Mouse (Mus musculus) embryo, embryonic 9.5 days (tissue): ENCODE results near the gene Ier5l.

Source experiments
- DNase-seq: peaks from one replicate; pipeline ENCODE4 v3.0.0-alpha.2; 2017; ENCODE audit errors: extremely low spot score

Ier5l gene

DNA sequence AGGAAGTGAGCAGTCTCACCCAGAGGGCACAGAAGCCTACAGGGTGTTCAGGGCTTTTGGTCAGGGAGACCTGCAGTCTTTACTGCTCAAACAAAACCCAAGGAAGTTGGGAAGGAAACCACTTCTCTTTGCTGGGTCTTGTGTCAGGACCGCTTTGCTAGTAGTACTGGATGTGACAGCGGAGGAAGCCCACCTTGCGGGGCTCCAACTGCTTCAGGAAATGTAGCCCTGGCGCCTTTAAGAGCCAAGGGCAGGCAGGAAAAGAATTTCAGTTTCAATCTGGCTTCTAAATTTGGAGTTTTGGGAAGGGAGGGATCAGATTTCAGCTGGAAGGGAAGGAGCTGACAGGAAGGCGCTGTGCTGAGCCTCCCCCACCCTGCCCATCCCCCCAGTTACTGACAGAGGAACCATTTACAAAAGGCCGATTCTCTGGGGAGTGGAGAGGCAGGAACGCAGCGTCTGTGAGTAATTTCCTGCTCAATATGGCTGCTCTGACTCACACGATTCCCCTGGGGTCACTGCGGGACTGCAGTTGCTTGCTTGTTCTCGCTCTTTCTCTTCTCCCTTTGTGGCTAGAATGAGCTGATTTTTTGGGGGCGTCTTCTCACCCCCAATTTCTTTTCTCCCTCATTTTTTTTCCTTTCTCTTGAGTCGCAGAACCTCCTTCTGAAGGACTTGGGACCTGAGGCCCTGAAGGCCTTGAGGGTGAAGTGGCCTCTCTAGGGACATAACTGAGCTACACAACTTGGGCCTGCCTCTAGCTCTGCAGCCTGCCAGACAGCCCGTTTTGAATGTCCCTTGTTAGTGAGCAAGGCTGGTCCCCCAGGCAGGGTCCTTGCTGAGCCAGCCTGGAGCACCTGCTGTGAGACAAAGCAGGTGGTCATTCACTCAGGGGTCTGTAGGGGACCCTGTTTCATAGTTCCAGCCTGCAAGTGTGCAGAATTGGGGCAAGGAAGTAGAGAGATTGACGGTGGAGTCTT is 32.2 kb downstream of the Ier5l start:
- peak; percentile 90 for DNase-seq

- DNase-seq: peak; percentile 76
Measured at GRCm38 (mm10) chr2:30440701-30441517, 33.1 kb downstream of the Ier5l start.

DNA sequence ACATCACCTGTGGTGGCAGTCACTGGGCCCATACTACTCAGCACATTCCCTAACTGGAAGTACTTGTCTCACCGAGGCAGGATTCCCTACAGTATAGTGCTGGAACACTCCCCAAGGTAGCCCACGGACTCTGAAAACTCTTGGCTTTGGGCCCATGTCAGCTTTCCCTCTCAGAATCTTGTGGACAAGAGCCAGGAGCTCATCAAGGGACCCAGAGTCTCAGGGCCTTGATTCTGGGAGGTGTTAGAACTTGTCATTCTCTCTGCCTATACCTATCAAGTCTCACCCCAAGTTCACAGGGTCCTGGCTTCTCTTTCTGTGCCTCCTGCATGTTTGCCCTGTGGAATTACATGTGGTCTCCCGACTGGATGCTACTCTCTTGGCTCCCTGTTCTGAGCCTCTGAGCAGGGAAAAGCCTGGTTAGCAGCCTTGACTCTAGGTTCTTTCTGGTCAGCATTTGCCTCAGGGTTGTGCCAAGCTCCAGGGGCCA is 33.8 kb downstream of the Ier5l start:
- no peak for DNase-seq

DNA sequence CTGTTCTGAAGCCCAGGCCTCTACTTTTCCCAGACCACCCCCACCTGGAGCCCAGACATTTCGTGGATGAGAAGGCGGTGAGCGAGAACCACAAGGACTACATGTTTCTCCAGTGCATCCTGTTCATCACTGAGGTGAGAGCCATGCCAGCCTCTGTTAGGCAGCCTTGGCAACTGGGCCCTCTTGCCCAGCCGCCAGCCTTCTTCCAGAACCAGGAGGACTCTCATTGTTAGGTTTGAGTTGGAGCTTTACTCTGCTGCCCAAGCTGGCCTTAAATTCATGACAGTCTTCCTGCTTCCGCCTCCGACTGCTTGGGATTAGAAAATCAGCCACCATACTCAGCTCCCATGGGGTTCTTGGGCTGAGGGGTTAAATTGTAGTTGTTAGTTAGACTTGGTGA is 34.4 kb downstream of the Ier5l start:
- DNase-seq: no peak

GRCm38 (mm10) chr2:30437791-30438190 is 36.2 kb downstream of the Ier5l start:
- no peak for DNase-seq

DNA sequence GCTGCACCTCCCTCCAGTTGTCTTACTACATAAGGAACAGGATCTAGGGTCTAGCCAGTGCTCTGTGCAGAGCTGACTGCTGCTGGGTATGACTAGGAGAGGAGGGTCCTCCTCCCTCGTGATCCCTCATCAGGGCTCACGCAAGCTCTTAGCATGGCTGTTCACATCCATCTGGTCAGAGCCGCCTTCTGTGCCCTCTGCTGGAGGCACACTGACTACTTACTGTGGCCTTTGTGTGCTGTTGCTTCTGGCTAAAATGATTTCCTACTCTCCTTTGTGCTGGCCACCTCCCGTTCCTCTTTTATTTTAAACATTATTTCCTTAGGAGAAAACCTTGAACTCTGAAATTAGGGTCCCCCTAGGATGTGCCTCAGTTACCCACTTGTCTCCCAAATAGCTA is 37.2 kb downstream of the Ier5l start:
- no peak for DNase-seq

DNA sequence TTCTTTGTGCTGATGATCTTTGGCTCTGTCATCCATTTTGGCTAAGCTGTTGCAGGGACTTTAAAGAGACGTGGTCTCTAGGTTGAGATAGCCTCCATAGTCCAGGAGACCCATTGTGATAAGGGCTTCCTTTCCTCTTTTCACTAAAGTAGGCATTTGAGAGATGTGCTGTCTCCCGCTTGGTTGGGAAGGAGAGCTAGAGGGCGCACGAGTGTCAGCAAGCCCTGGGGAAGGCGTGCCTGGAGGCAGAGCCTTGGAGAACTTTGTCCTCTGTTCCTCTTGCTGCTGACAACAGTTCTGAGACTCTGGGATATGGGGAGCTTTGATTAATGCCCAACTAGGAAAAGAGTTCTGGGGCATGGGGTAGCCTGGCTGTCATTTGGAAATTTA is 37.9 kb downstream of the Ier5l start:
- DNase-seq: no peak

DNA sequence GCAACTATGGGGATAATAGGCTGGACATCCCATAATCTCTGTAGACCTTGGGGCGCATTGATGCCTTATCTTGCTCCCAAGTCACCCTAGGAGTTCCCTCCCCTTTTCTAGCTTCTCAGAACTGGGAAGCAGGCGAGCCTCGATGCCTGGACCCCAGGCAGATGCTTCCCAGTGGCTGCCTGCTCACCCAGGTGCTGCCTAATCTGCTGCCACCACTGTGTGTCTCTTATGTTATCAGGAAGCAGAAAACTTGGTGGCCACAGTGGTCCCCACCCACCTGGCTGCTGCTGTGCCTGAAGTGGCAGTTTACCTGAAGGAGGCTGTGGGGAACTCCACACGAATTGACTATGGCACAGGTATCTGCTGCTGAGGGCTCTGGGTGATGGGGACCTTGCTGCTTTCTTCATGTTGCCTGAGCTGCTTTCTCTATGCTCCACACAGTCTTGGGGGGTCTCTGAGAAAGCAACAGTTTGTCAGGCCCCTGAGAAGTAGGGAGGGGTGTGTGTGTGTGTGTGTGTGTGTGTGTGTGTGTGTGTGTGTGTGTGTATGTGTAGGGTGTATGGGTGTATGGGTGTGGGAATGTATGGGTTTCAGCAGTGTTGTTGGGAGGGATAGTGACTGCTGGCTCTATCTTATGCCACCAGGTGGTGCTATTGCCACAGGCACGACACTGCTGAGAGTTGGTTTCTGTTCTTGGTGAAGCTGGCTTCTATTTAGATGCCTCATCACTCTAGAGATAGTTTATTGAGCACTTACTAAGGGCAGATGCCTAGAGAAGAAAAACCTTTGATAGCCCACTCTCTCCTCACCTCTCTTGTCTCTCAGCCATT is 38.5 kb downstream of the Ier5l start:
- peak; percentile 68 for DNase-seq

DNA sequence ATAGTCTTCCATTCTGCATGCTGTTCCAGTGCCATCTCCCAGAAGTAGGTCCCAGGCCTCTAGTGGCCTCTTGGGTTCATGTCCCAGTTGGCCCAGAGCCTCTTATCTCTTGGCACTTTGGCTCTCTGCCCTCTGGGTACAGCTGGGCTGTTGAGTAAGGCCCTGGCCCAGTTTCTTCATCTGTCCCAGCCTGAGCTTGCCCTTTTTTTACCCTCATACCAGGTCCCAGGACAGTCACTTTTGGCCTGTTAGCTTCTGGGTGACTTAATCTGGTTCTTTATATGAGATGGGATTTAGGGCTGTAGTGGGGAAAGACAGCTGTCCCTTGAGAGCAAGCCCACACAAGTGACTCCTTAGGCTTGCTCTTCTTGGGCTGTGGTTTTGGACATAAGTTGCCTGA is 44.9 kb downstream of the Ier5l start:
- no peak for DNase-seq
